Mouse (Mus musculus) myocyte (in vitro differentiated cells): ENCODE data around the gene Cdc14a. TPM values are rescaled to one million over a fixed set of nuclear protein-coding genes. Genes with fewer than 3 reads are reported as not detected.

Experiments used
- H3K27me3 ChIP-seq: one replicate; pipeline ENCODE4 v1.6.1; 2011; ENCODE audit not compliant: control insufficient read depth, insufficient read depth, insufficient read length
- H3K36me3 ChIP-seq: one replicate; pipeline ENCODE4 v1.6.1; 2011; ENCODE audit not compliant: control insufficient read depth, insufficient read depth
- H3K4me2 ChIP-seq: one replicate; pipeline ENCODE4 v1.6.1; 2011; ENCODE audit warnings: low read depth, control low read depth
- H3K4me3 ChIP-seq: one replicate; pipeline ENCODE4 v1.5.1; 2011; ENCODE audit warnings: mild to moderate bottlenecking, control low read depth, moderate library complexity
- H3K79me2 ChIP-seq: one replicate; pipeline ENCODE4 v1.6.1; 2011; ENCODE audit not compliant: control insufficient read depth, insufficient read depth
- H3ac ChIP-seq: one replicate; pipeline ENCODE4 v1.6.1; 2011; ENCODE audit not compliant: control insufficient read depth, insufficient read length
- CEBPB ChIP-seq: IDR thresholded peaks from 2 replicates; pipeline ENCODE4 v1.6.1; 2011; ENCODE audit warnings: mild to moderate bottlenecking, moderate library complexity; ENCODE audit not compliant: poor library complexity, insufficient read depth, severe bottlenecking
- E2F4 ChIP-seq: IDR thresholded peaks from one replicate; pipeline ENCODE4 v1.6.1; 2011; ENCODE audit warnings: mild to moderate bottlenecking, control low read depth, moderate library complexity; ENCODE audit not compliant: insufficient read depth
- MAX ChIP-seq: IDR thresholded peaks from one replicate; pipeline ENCODE4 v1.6.1; 2011; ENCODE audit warnings: low read depth, mild to moderate bottlenecking, control low read depth
- MYOD1 ChIP-seq, 3 experiments: IDR thresholded peaks; one replicate each; pipeline ENCODE4 v1.6.1; 2011; ENCODE audit warnings: control low read depth in 2 of 3, low read depth in 2 of 3, mild to moderate bottlenecking in 2 of 3, moderate library complexity in 1 of 3; ENCODE audit not compliant: insufficient read length in 2 of 3, control insufficient read depth in 1 of 3
- MYOG ChIP-seq, 3 experiments: IDR thresholded peaks; one replicate each; pipeline ENCODE4 v1.6.1; 2011; ENCODE audit warnings: control low read depth in 2 of 3, low read depth in 2 of 3, mild to moderate bottlenecking in 2 of 3; ENCODE audit not compliant: insufficient read length in 2 of 3, control insufficient read depth in 1 of 3, insufficient read depth in 1 of 3
- POLR2A ChIP-seq: IDR thresholded peaks from one replicate; pipeline ENCODE4 v1.6.1; 2011; ENCODE audit warnings: low read depth, mild to moderate bottlenecking, control low read depth, moderate library complexity; ENCODE audit not compliant: insufficient read length
- POLR2AphosphoS2 ChIP-seq: IDR thresholded peaks from one replicate; pipeline ENCODE4 v1.6.1; 2011; ENCODE audit warnings: low read depth, control low read depth; ENCODE audit not compliant: insufficient read length
- REST ChIP-seq: IDR thresholded peaks from one replicate; pipeline ENCODE4 v1.6.1; 2011; ENCODE audit warnings: mild to moderate bottlenecking, control low read depth, moderate library complexity; ENCODE audit not compliant: insufficient read depth, insufficient read length
- SRF ChIP-seq: IDR thresholded peaks from one replicate; pipeline ENCODE4 v1.6.1; 2011; ENCODE audit warnings: low read depth; ENCODE audit not compliant: control insufficient read depth, insufficient read length
- TCF12 ChIP-seq: IDR thresholded peaks from one replicate; pipeline ENCODE4 v1.6.1; 2011; ENCODE audit warnings: mild to moderate bottlenecking, control low read depth; ENCODE audit not compliant: poor library complexity, insufficient read depth, severe bottlenecking
- TCF3 ChIP-seq: IDR thresholded peaks from one replicate; pipeline ENCODE4 v1.6.1; 2011; ENCODE audit warnings: low read depth, control low read depth; ENCODE audit not compliant: insufficient read length
- USF1 ChIP-seq: IDR thresholded peaks from one replicate; pipeline ENCODE4 v1.6.1; 2011; ENCODE audit warnings: low read depth, mild to moderate bottlenecking, control low read depth, moderate library complexity
- polyA plus RNA-seq: library from polyadenylated mRNA; unstranded; fragments of >200 nt; fragmentation: generic; extraction: Trizol; gene quantifications from one replicate; pipeline ENCODE4 v1.2.1, GENCODE M21; 2012; ENCODE audit warnings: missing spikeins

Cdc14a gene
- polyA plus RNA-seq, 1 experiment = 0.65 TPM

DNA sequence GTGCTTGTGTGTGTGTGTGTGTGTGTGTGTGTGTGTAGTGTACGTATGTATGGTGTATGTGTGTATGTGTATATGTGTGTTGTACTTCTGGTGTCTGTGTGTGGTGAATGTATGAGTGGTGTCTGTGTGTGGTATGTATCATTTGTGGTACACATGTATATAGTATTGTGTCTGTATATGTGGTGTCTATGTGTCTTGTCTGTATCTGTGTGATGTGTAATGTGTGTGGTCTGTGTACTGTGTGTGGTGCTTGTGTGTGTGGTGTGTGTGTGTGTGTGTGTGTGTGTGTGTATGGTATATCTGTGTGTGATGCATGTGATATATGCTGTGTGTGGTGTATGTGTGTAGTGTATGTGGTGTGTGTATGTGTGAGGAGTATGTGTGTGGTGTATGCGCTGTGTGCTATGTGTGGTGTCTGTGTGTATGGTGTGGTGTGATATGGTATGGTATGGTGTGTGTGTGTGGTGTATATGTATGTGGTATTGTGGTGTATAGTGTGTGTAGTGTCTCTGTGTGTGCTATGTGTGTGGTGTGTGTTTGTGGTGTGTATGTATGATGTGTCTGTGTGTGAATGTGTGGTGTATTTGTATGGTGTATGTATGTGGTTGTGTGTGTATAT lies 156.7 kb downstream of the Cdc14a start:
- no peaks in the 10 kb centered on the region for H3K79me2 ChIP-seq
- TF ChIP-seq POLR2AphosphoS2 (no peak), SRF (no peak), MYOD1 (IDR thresholded peaks at IDR 0.05; ENCODE audit: control insufficient read depth in 1 of 3, insufficient read length in 2 of 3, low read depth in 2 of 3) (no peak), REST (no peak), POLR2A (no peak), MYOG (IDR thresholded peaks at IDR 0.05; ENCODE audit: control insufficient read depth in 1 of 3, insufficient read depth in 1 of 3, insufficient read length in 2 of 3, low read depth in 2 of 3) (no peak), TCF12 (no peak), E2F4 (no peak), CEBPB (no peak), USF1 (no peak), MAX (no peak), TCF3 (no peak)
- no peaks in the 10 kb centered on the region for H3K27me3 ChIP-seq
- no peak overlapping the region for H3K4me3 ChIP-seq
- no peak overlapping the region for H3ac ChIP-seq
- no peaks in the 10 kb centered on the region for H3K36me3 ChIP-seq
- no peak overlapping the region for H3K4me2 ChIP-seq

- Histone ChIP-seq H3ac (no peak overlapping the region), H3K36me3 (no peaks in the 10 kb centered on the region), H3K27me3 (no peaks in the 10 kb centered on the region), H3K4me2 (no peak overlapping the region), H3K4me3 (no peak overlapping the region), H3K79me2 (no peaks in the 10 kb centered on the region)
- no peak for TF ChIP-seq POLR2A
- TF ChIP-seq CEBPB = no peak
- no peak for TF ChIP-seq E2F4
- TF ChIP-seq SRF = no peak
- TF ChIP-seq REST = no peak
- no peak for TF ChIP-seq POLR2AphosphoS2
- TF ChIP-seq MYOD1 (IDR thresholded peaks at IDR 0.05; ENCODE audit: control insufficient read depth in 1 of 3, insufficient read length in 2 of 3, low read depth in 2 of 3) = no peak
- no peak for TF ChIP-seq TCF12
- no peak for TF ChIP-seq USF1
- no peak for TF ChIP-seq MAX
- no peak for TF ChIP-seq TCF3
- no peak for TF ChIP-seq MYOG (IDR thresholded peaks at IDR 0.05; ENCODE audit: control insufficient read depth in 1 of 3, insufficient read depth in 1 of 3, insufficient read length in 2 of 3, low read depth in 2 of 3)
These were observed 157.5 kb downstream of the Cdc14a start for GRCm38 (mm10) chr3:116266360-116266759.

- no peaks in the 10 kb centered on the region for H3K27me3 ChIP-seq
- no peak for TF ChIP-seq SRF
- no peak for TF ChIP-seq POLR2AphosphoS2
- no peak for TF ChIP-seq REST
- TF ChIP-seq MYOD1 (IDR thresholded peaks at IDR 0.05; ENCODE audit: control insufficient read depth in 1 of 3, insufficient read length in 2 of 3, low read depth in 2 of 3) = no peak
- no peak for TF ChIP-seq CEBPB
- no peak for TF ChIP-seq MYOG (IDR thresholded peaks at IDR 0.05; ENCODE audit: control insufficient read depth in 1 of 3, insufficient read depth in 1 of 3, insufficient read length in 2 of 3, low read depth in 2 of 3)
- no peak for TF ChIP-seq MAX
- TF ChIP-seq E2F4 = no peak
- no peak for TF ChIP-seq TCF12
- TF ChIP-seq USF1 = no peak
- TF ChIP-seq TCF3 = no peak
- TF ChIP-seq POLR2A = no peak
- no peak overlapping the region for H3ac ChIP-seq
- H3K36me3 ChIP-seq = no peaks in the 10 kb centered on the region
- no peak overlapping the region for H3K4me3 ChIP-seq
- no peak overlapping the region for H3K4me2 ChIP-seq
- no peaks in the 10 kb centered on the region for H3K79me2 ChIP-seq
These were observed 159.9 kb downstream of the Cdc14a start for GRCm38 (mm10) chr3:116263977-116264376.

GRCm38 (mm10) chr3:116263061-116263460 lies 160.8 kb downstream of the Cdc14a start:
- Histone ChIP-seq H3K4me2 (no peak overlapping the region), H3K36me3 (no peaks in the 10 kb centered on the region), H3ac (no peak overlapping the region), H3K27me3 (no peaks in the 10 kb centered on the region), H3K79me2 (no peaks in the 10 kb centered on the region), H3K4me3 (no peak overlapping the region)
- TF ChIP-seq SRF (no peak), E2F4 (no peak), MYOG (IDR thresholded peaks at IDR 0.05; ENCODE audit: control insufficient read depth in 1 of 3, insufficient read depth in 1 of 3, insufficient read length in 2 of 3, low read depth in 2 of 3) (no peak), TCF3 (no peak), MYOD1 (IDR thresholded peaks at IDR 0.05; ENCODE audit: control insufficient read depth in 1 of 3, insufficient read length in 2 of 3, low read depth in 2 of 3) (no peak), TCF12 (no peak), USF1 (no peak), POLR2A (no peak), REST (no peak)

DNA sequence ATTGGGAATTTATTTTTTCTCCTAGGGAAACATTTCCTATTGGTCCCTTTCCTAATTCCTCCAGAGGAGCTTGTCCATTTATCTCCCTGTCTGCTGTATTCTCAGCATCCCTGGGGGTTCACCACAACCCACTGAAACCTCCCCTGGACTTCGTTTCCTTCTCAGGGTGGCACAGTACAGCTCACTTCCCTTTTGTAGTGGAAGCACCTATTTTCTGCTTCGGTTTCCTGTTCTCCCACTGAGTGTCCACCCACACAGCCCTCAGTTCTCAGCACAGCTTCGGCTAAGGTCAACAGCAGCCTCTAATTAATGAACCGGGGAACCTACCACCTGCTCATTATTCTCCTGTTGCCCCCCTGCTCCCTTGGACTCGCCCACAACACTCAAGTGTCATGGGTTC lies 167.7 kb downstream of the Cdc14a start:
- Histone ChIP-seq H3K79me2 (no peaks in the 10 kb centered on the region), H3K4me3 (no peak overlapping the region), H3ac (no peak overlapping the region), H3K4me2 (no peak overlapping the region), H3K36me3 (no peaks in the 10 kb centered on the region), H3K27me3 (peaks cover 16% of the 10 kb centered on the region)
- TF ChIP-seq MYOG (IDR thresholded peaks at IDR 0.05; ENCODE audit: control insufficient read depth in 1 of 3, insufficient read depth in 1 of 3, insufficient read length in 2 of 3, low read depth in 2 of 3) (no peak), REST (no peak), MAX (no peak), MYOD1 (IDR thresholded peaks at IDR 0.05; ENCODE audit: control insufficient read depth in 1 of 3, insufficient read length in 2 of 3, low read depth in 2 of 3) (no peak), USF1 (no peak), CEBPB (no peak), POLR2AphosphoS2 (no peak), E2F4 (no peak), POLR2A (no peak), TCF12 (no peak)
